Mouse (Mus musculus) macrophage (primary cell): ENCODE measurements around the gene Gm853. TPM values are rescaled to one million over a fixed set of nuclear protein-coding genes. Genes with fewer than 3 reads are reported as not detected.

Experiments used
- H3K27ac ChIP-seq: fragments of 350-480 bp; formaldehyde crosslinking; 2 replicates; pipeline ENCODE4 v1.9.0; 2021
- H3K36me3 ChIP-seq: fragments of 350-480 bp; formaldehyde crosslinking; 2 replicates; pipeline ENCODE4 v1.9.0; 2021; ENCODE audit errors: inconsistent target
- H3K4me3 ChIP-seq: fragments of 350-480 bp; formaldehyde crosslinking; 2 replicates; pipeline ENCODE4 v1.9.0; 2021; ENCODE audit errors: inconsistent target
- H3K79me2 ChIP-seq: fragments of 350-480 bp; formaldehyde crosslinking; 2 replicates; pipeline ENCODE4 v1.9.0; 2021; ENCODE audit errors: inconsistent target
- WGBS: methylation state at CpG from one replicate; pipeline ENCODE4 v1.1.7; 2026; ENCODE audit warnings: inconsistent platforms; ENCODE audit not compliant: missing documents; 5-methylcytosine and 5-hydroxymethylcytosine counted together
- polyA plus RNA-seq: library from polyadenylated mRNA; stranded (reverse); fragments of 250-400 nt; gene quantifications from 3 replicates; pipeline ENCODE4 v1.2.4, GENCODE M21; 2018; ENCODE audit warnings: inconsistent platforms
- total RNA-seq, 78 experiments: library from RNA; depleted of rRNA; stranded (reverse); fragments of 250-400 nt; gene quantifications; 1 replicate in 9 of 78; 2 replicates in 24 of 78; 3 replicates in 43 of 78; 4 replicates in 2 of 78; pipeline ENCODE4 v1.2.4; 2018; ENCODE audit warnings: inconsistent platforms in 56 of 78

The Gm853 gene
- not detected for total RNA-seq (2018; cell fraction: chromatin; rRNA removed)
- not detected for total RNA-seq (2018; cell fraction: cytosol; rRNA removed)
- total RNA-seq (2018; cell fraction: nucleus; rRNA removed): not detected
- not detected in 3 replicates for polyA plus RNA-seq

GRCm38 (mm10) chr4:130222179-130222578 is at the start of gene Gm853:
Gene Gm853, minus strand, starts transcription at chr4:130222401.
- Histone ChIP-seq H3K79me2 (no peaks in the 10 kb centered on the region), H3K27ac (no peak within 1 kb of the TSS), H3K4me3 (no peak within 1 kb of the TSS), H3K36me3 (no peaks in the 10 kb centered on the region)
- WGBS: 75% methylated on average over 4 of the region's 4 CpGs

GRCm38 (mm10) chr4:130270611-130271347 is 48.6 kb upstream of the Gm853 start:
- Histone ChIP-seq H3K36me3 (no peaks in the 10 kb centered on the region), H3K27ac (no peak overlapping the region), H3K4me3 (no peak overlapping the region), H3K79me2 (no peaks in the 10 kb centered on the region)
- WGBS: 48% methylated on average over 6 of the region's 6 CpGs

GRCm38 (mm10) chr4:130270089-130270488 is 47.9 kb upstream of the Gm853 start:
- H3K36me3 ChIP-seq: no peaks in the 10 kb centered on the region
- 78% methylated on average over 8 of the region's 8 CpGs for WGBS
- no peak overlapping the region for H3K27ac ChIP-seq
- no peaks in the 10 kb centered on the region for H3K79me2 ChIP-seq
- H3K4me3 ChIP-seq: no peak overlapping the region

GRCm38 (mm10) chr4:130268736-130269135 is 46.5 kb upstream of the Gm853 start:
- H3K36me3 ChIP-seq: no peaks in the 10 kb centered on the region
- H3K79me2 ChIP-seq: no peaks in the 10 kb centered on the region
- WGBS: 89% methylated on average over 10 of the region's 10 CpGs
- H3K4me3 ChIP-seq: no peak overlapping the region
- H3K27ac ChIP-seq: no peak overlapping the region

GRCm38 (mm10) chr4:130267069-130267468 is 44.9 kb upstream of the Gm853 start:
- WGBS: 93% methylated on average over 7 of the region's 7 CpGs
- no peak overlapping the region for H3K4me3 ChIP-seq

GRCm38 (mm10) chr4:130266601-130267000 is 44.4 kb upstream of the Gm853 start:
- Histone ChIP-seq H3K27ac (no peak overlapping the region), H3K4me3 (no peak overlapping the region), H3K79me2 (no peaks in the 10 kb centered on the region), H3K36me3 (no peaks in the 10 kb centered on the region)
- WGBS: 45% methylated on average over 9 of the region's 9 CpGs

More at GRCm38 (mm10) chr4:130267069-130267468, 44.9 kb upstream of the Gm853 start:
- H3K27ac ChIP-seq: no peak overlapping the region
- no peaks in the 10 kb centered on the region for H3K79me2 ChIP-seq
- no peaks in the 10 kb centered on the region for H3K36me3 ChIP-seq

- Histone ChIP-seq H3K36me3 (no peaks in the 10 kb centered on the region), H3K27ac (no peak overlapping the region), H3K79me2 (no peaks in the 10 kb centered on the region), H3K4me3 (no peak overlapping the region)
- WGBS: 5% methylated on average over 24 of the region's 24 CpGs
Observed at GRCm38 (mm10) chr4:130264698-130265349, 42.6 kb upstream of the Gm853 start.

GRCm38 (mm10) chr4:130264131-130264530 is 41.9 kb upstream of the Gm853 start:
- 32% methylated on average over 11 of the region's 11 CpGs for WGBS
- Histone ChIP-seq H3K79me2 (no peaks in the 10 kb centered on the region), H3K36me3 (no peaks in the 10 kb centered on the region), H3K27ac (no peak overlapping the region), H3K4me3 (no peak overlapping the region)

GRCm38 (mm10) chr4:130260406-130260805 is 38.2 kb upstream of the Gm853 start:
- no peak overlapping the region for H3K27ac ChIP-seq
- no peak overlapping the region for H3K4me3 ChIP-seq
- no peaks in the 10 kb centered on the region for H3K79me2 ChIP-seq
- 28% methylated on average over 5 of the region's 5 CpGs for WGBS
- H3K36me3 ChIP-seq: no peaks in the 10 kb centered on the region

GRCm38 (mm10) chr4:130252441-130253157 is 30.4 kb upstream of the Gm853 start:
- Histone ChIP-seq H3K79me2 (no peaks in the 10 kb centered on the region), H3K27ac (no peak overlapping the region), H3K36me3 (no peaks in the 10 kb centered on the region), H3K4me3 (no peak overlapping the region)
- WGBS: 81% methylated on average over 8 of the region's 8 CpGs

GRCm38 (mm10) chr4:130251763-130252162 is 29.6 kb upstream of the Gm853 start:
- no peaks in the 10 kb centered on the region for H3K36me3 ChIP-seq
- 72% methylated on average over 3 of the region's 3 CpGs for WGBS
- H3K4me3 ChIP-seq: no peak overlapping the region
- no peaks in the 10 kb centered on the region for H3K79me2 ChIP-seq
- H3K27ac ChIP-seq: no peak overlapping the region

- no peak overlapping the region for H3K27ac ChIP-seq
Observed at GRCm38 (mm10) chr4:130251172-130251705, 29.0 kb upstream of the Gm853 start.

GRCm38 (mm10) chr4:130248636-130249035 is 26.4 kb upstream of the Gm853 start:
- H3K36me3 ChIP-seq: no peaks in the 10 kb centered on the region
- no peaks in the 10 kb centered on the region for H3K79me2 ChIP-seq
- 80% methylated on average over 3 of the region's 3 CpGs for WGBS
- no peak overlapping the region for H3K27ac ChIP-seq
- no peak overlapping the region for H3K4me3 ChIP-seq

More at GRCm38 (mm10) chr4:130251172-130251705, 29.0 kb upstream of the Gm853 start:
- Histone ChIP-seq H3K36me3 (no peaks in the 10 kb centered on the region), H3K79me2 (no peaks in the 10 kb centered on the region), H3K4me3 (no peak overlapping the region)
- WGBS: 30% methylated on average over 7 of the region's 7 CpGs

- no peaks in the 10 kb centered on the region for H3K79me2 ChIP-seq
- no peak overlapping the region for H3K27ac ChIP-seq
- 1% methylated on average over 6 of the region's 6 CpGs for WGBS
- H3K4me3 ChIP-seq: no peak overlapping the region
- no peaks in the 10 kb centered on the region for H3K36me3 ChIP-seq
Observed at GRCm38 (mm10) chr4:130246132-130246531, 23.9 kb upstream of the Gm853 start.
